ENCODE assay signal across 8 mouse cellular contexts in genomic region chr1:153748549-153748948, GRCm38 (mm10). TPM values are rescaled to one million over a fixed set of nuclear protein-coding genes. Genes with fewer than 3 reads are reported as not detected.
DNase-seq lines count a peak whose midpoint lies in the region; ATAC-seq and TF ChIP-seq lines count a peak whose summit lies in the region.

No protein-coding gene starts in this region.

- TF ChIP-seq RAD21 in MEL (IDR thresholded peaks at IDR 0.05; ENCODE audit: low read depth, low read length), result no peak

- TF ChIP-seq CTCF in MEL (IDR thresholded peaks at IDR 0.05 in 2 of 3, conservative IDR thresholded peaks at IDR 0.05 in 1 of 3; ENCODE audit: control insufficient read depth in 1 of 3, insufficient read depth in 1 of 3, low read depth in 2 of 3, low read length in 3 of 3, poor library complexity in 1 of 3, severe bottlenecking in 1 of 3), result no peak

- H3K9ac ChIP-seq in MEL (ENCODE audit: control insufficient read depth, low read depth, low read length, poor library complexity, severe bottlenecking), result no peak overlapping the region; the same call in 1 of the 2 replicates
- H3K9ac ChIP-seq in heart, embryonic 14.5 days (ENCODE audit: low read length), result peak overlapping the region; percentile 80
- H3K9ac ChIP-seq in stomach, embryonic 15.5 days, result no peak overlapping the region

- no peak for ATAC-seq in heart, embryonic 14.5 days (ENCODE audit: insufficient number of reproducible peaks, insufficient read depth, low FRiP score, low read depth)
- ATAC-seq in stomach, embryonic 15.5 days (ENCODE audit: insufficient read depth, low FRiP score, low read depth), result no peak

- WGBS in heart, embryonic 14.5 days, result 0% methylated on average over 1 of the region's 1 CpGs
- 4% methylated on average over 1 of the region's 1 CpGs for WGBS in stomach, embryonic 15.5 days

- TF ChIP-seq POLR2A in MEL (IDR thresholded peaks at IDR 0.05; ENCODE audit: control insufficient read depth in 1 of 2, insufficient read depth in 1 of 2, low read depth in 1 of 2, low read length in 2 of 2, poor library complexity in 1 of 2), result no peak

- H3K9me3 ChIP-seq in MEL (replicated peaks; ENCODE audit: insufficient read depth, low read length), result no peaks in the 10 kb centered on the region
- no peaks in the 10 kb centered on the region for H3K9me3 ChIP-seq in heart, embryonic 14.5 days (ENCODE audit: control insufficient read depth, low read length)
- H3K9me3 ChIP-seq in stomach, embryonic 15.5 days, result no peaks in the 10 kb centered on the region

- no peaks in the 10 kb centered on the region for H3K27me3 ChIP-seq in MEL (ENCODE audit: control insufficient read depth in 1 of 2, insufficient read depth in 2 of 2, low read length in 2 of 2)
- no peaks in the 10 kb centered on the region for H3K27me3 ChIP-seq in heart, embryonic 14.5 days (ENCODE audit: control insufficient read depth, insufficient read depth, low read length)
- no peaks in the 10 kb centered on the region for H3K27me3 ChIP-seq in stomach, embryonic 15.5 days (replicated peaks)

- no peak overlapping the region for H3K27ac ChIP-seq in MEL (ENCODE audit: control insufficient read depth, low read depth, low read length)
- peak overlapping the region; percentile 68 to 86 for H3K27ac ChIP-seq in heart, embryonic 14.5 days (replicated peaks in 1 of 2; ENCODE audit: control insufficient read depth in 1 of 2, insufficient read depth in 1 of 2, low read depth in 2 of 2, low read length in 2 of 2)
- no peak overlapping the region for H3K27ac ChIP-seq in stomach, embryonic 15.5 days

- H3K4me2 ChIP-seq in heart, embryonic 14.5 days (ENCODE audit: low read length), result peak overlapping the region; percentile 69
- peak overlapping the region; percentile 60; the same call in 1 of the 2 replicates for H3K4me2 ChIP-seq in stomach, embryonic 15.5 days

- peak; percentile 60 for DNase-seq in MEL (ENCODE audit: low read depth, low spot score)
- DNase-seq in brain, adult 2 months (ENCODE audit: low read depth, low spot score), result peak; percentile 22
- DNase-seq in kidney, postnatal 36 days, result peak; percentile 65 to 80
- peak; percentile 65 for DNase-seq in mesoderm, embryonic 11.5 days (ENCODE audit: low read depth, low spot score)
- DNase-seq in frontal cortex, postnatal 25 days (ENCODE audit: low spot score in 2 of 2), result no peak
- no peak for DNase-seq in right cerebral cortex, postnatal 25 days

- TF ChIP-seq EP300 in MEL (IDR thresholded peaks at IDR 0.05; ENCODE audit: low read depth in 1 of 2, low read length in 2 of 2), result no peak

- peaks cover 0 to 17% of the 10 kb centered on the region in 2 experiments; a peak in 2 of 4 replicates for H3K4me1 ChIP-seq in MEL (ENCODE audit: control insufficient read depth in 1 of 2, insufficient read depth in 2 of 2, low read length in 2 of 2)
- peaks cover 23 to 36% of the 10 kb centered on the region in 2 experiments for H3K4me1 ChIP-seq in heart, embryonic 14.5 days (ENCODE audit: control insufficient read depth in 2 of 2, insufficient read depth in 2 of 2, low read length in 2 of 2)
- H3K4me1 ChIP-seq in stomach, embryonic 15.5 days, result peaks cover 16% of the 10 kb centered on the region

- peaks cover 0 to 9% of the 10 kb centered on the region in 2 experiments; a peak in 1 of 4 replicates for H3K36me3 ChIP-seq in MEL (ENCODE audit: control insufficient read depth in 1 of 2, insufficient read depth in 2 of 2, low read length in 2 of 2)
- H3K36me3 ChIP-seq in heart, embryonic 14.5 days (ENCODE audit: control insufficient read depth, insufficient read depth, low read length), result peaks cover 3% of the 10 kb centered on the region
- H3K36me3 ChIP-seq in stomach, embryonic 15.5 days, result no peaks in the 10 kb centered on the region

- H3K4me3 ChIP-seq in MEL (ENCODE audit: control insufficient read depth in 1 of 2, insufficient read depth in 1 of 2, low read depth in 2 of 2, low read length in 2 of 2), result peak overlapping the region; percentile 63 to 69
- peak overlapping the region in 1 of 2 experiments; percentile 52; a peak in 1 of 4 replicates for H3K4me3 ChIP-seq in heart, embryonic 14.5 days (ENCODE audit: control insufficient read depth in 1 of 2, insufficient read depth in 1 of 2, low read depth in 1 of 2, low read length in 2 of 2)
- no peak overlapping the region for H3K4me3 ChIP-seq in stomach, embryonic 15.5 days (replicated peaks)

- H3K79me2 ChIP-seq in MEL (ENCODE audit: control insufficient read depth, insufficient read depth, low read length, poor library complexity), result no peaks in the 10 kb centered on the region; the same call in 1 of the 2 replicates

TF ChIP-seq in MEL, 35 proteins besides CTCF, POLR2A, EP300 and RAD21:
- TF ChIP-seq ETS1 (IDR thresholded peaks at IDR 0.05; ENCODE audit: low read depth, low read length) (peak; percentile 55; the same call in 1 of the 2 replicates), TCF12 (IDR thresholded peaks at IDR 0.05; ENCODE audit: low read depth, low read length) (no peak), GABPA (IDR thresholded peaks at IDR 0.05; ENCODE audit: low read depth, low read length) (no peak), JUND (IDR thresholded peaks at IDR 0.05; ENCODE audit: low read depth, low read length) (no peak), MAFK (IDR thresholded peaks at IDR 0.05; ENCODE audit: borderline replicate concordance, low read depth, low read length) (no peak), TBP (IDR thresholded peaks at IDR 0.05; ENCODE audit: low read depth, low read length) (no peak), NRF1 (IDR thresholded peaks at IDR 0.05; ENCODE audit: insufficient read depth, low read depth, low read length, poor library complexity, severe bottlenecking) (no peak), MEF2A (IDR thresholded peaks at IDR 0.05; ENCODE audit: extremely low read depth, insufficient replicate concordance, low read depth, low read length, poor library complexity, severe bottlenecking) (no peak), ELF1 (IDR thresholded peaks at IDR 0.05; ENCODE audit: low read depth, low read length) (no peak), SIN3A (IDR thresholded peaks at IDR 0.05; ENCODE audit: low read length) (no peak), GATA1 (IDR thresholded peaks at IDR 0.05; ENCODE audit: low read depth, low read length) (no peak), POLR2AphosphoS2 (IDR thresholded peaks at IDR 0.05; ENCODE audit: low read length) (no peak), UBTF (IDR thresholded peaks at IDR 0.05; ENCODE audit: borderline replicate concordance, insufficient read depth, low read depth, low read length) (no peak), MXI1 (IDR thresholded peaks at IDR 0.05; ENCODE audit: low read depth, low read length) (no peak), POLR2AphosphoS5 (IDR thresholded peaks at IDR 0.05; ENCODE audit: borderline replicate concordance, low read depth, low read length) (no peak), MYB (IDR thresholded peaks at IDR 0.05; ENCODE audit: low read depth, low read length) (no peak), RCOR1 (IDR thresholded peaks at IDR 0.05; ENCODE audit: low read depth, low read length) (no peak), KAT2A (conservative IDR thresholded peaks at IDR 0.05; ENCODE audit: low read depth, low read length) (no peak), USF1 (IDR thresholded peaks at IDR 0.05; ENCODE audit: low read depth, low read length) (peak; percentile 93), BHLHE40 (IDR thresholded peaks at IDR 0.05; ENCODE audit: borderline replicate concordance, low read depth, low read length) (peak; percentile 93), E2F4 (IDR thresholded peaks at IDR 0.05; ENCODE audit: borderline replicate concordance, low read depth, low read length) (no peak), ZNF384 (IDR thresholded peaks at IDR 0.05; ENCODE audit: low read depth, low read length) (no peak), USF2 (IDR thresholded peaks at IDR 0.05; ENCODE audit: borderline replicate concordance in 1 of 2, insufficient read depth in 1 of 2, low read depth in 1 of 2, low read length in 2 of 2) (peak; percentile 24 to 57; a peak in 1 of 4 replicates), MAZ (IDR thresholded peaks at IDR 0.05; ENCODE audit: low read depth, low read length) (no peak), CHD2 (IDR thresholded peaks at IDR 0.05; ENCODE audit: low read length) (no peak), ZMIZ1 (IDR thresholded peaks at IDR 0.05; ENCODE audit: low read depth, low read length) (no peak), HCFC1 (IDR thresholded peaks at IDR 0.05; ENCODE audit: low read depth, low read length) (no peak), SMC3 (IDR thresholded peaks at IDR 0.05; ENCODE audit: low read depth, low read length) (no peak), MAX (IDR thresholded peaks at IDR 0.05; ENCODE audit: low read length) (peak; percentile 31; the same call in 1 of the 2 replicates)

RNA-seq across cellular contexts. Expression of gene Rnasel, which starts 0.7 kb away (rescaled TPM):
- total RNA-seq in MEL (2012; rRNA removed), result 5.2 TPM in 2 replicates
- 1 to 10 TPM in 1 of 2 experiments, not detected in 1; 8.1 TPM for polyA plus RNA-seq in MEL (2012; ENCODE audit: insufficient read depth in 1 of 2, insufficient read length in 2 of 2, low read depth in 1 of 2, low replicate concordance in 2 of 2, missing spikeins in 1 of 2)
- 24.3 and 26.7 TPM in 2 replicates for polyA plus RNA-seq in heart, embryonic 14.5 days (2014; fragmentation: Nextera tagmentation; extraction: Ambion mirVana)
- 13.8 and 15.5 TPM in 2 replicates for polyA plus RNA-seq in stomach, embryonic 15.5 days (2015; fragmentation: Nextera tagmentation; extraction: Ambion mirVana)

RNA-seq across cellular contexts. Expression of gene Rgs16, which starts 8.4 kb away (rescaled TPM):
- not detected in 2 replicates for total RNA-seq in MEL (2012; rRNA removed)
- polyA plus RNA-seq in MEL (2012; ENCODE audit: insufficient read depth in 1 of 2, insufficient read length in 2 of 2, low read depth in 1 of 2, low replicate concordance in 2 of 2, missing spikeins in 1 of 2), result not detected
- 1.8 and 2.2 TPM in 2 replicates for polyA plus RNA-seq in heart, embryonic 14.5 days (2014; fragmentation: Nextera tagmentation; extraction: Ambion mirVana)
- polyA plus RNA-seq in stomach, embryonic 15.5 days (2015; fragmentation: Nextera tagmentation; extraction: Ambion mirVana), result 4.5 and 5.1 TPM in 2 replicates

Comparison
In these comparisons a context has a peak if more than half of its experiments do, and no peak if none do; other contexts are left out.
1. DNase-seq: peak in MEL (single experiment), brain, adult 2 months (single experiment), kidney, postnatal 36 days (2 of 2) and mesoderm, embryonic 11.5 days (single experiment); none in frontal cortex, postnatal 25 days (0 of 2) and right cerebral cortex, postnatal 25 days (single experiment).
2. H3K27ac ChIP-seq: peak in heart, embryonic 14.5 days (2 of 2); none in MEL (single experiment) and stomach, embryonic 15.5 days (single experiment).